Mouse (Mus musculus) brain, embryonic 14.5 days (tissue): Measurements from ENCODE around the gene Mrps36.

Experiments
- CTCF ChIP-seq: fragments of 200-500 bp; IDR thresholded peaks from 2 replicates; pipeline ENCODE4 v1.5.1; 2012; ENCODE audit warnings: inconsistent platforms, mild to moderate bottlenecking, moderate library complexity, borderline replicate concordance; ENCODE audit not compliant: insufficient read depth, insufficient read length; ENCODE audit errors: extremely low read depth
- POLR2A ChIP-seq: fragments of 200-500 bp; IDR thresholded peaks from 2 replicates; pipeline ENCODE4 v1.6.1; 2012; ENCODE audit warnings: mild to moderate bottlenecking, inconsistent platforms, borderline replicate concordance; ENCODE audit not compliant: poor library complexity, insufficient read depth, insufficient read length, severe bottlenecking; ENCODE audit errors: extremely low read depth

- TF ChIP-seq CTCF (no peak), POLR2A (no peak)
These were observed 38.3 kb downstream of the Mrps36 start for GRCm38 (mm10) chr13:100706206-100706605.
